Mouse (Mus musculus) ES-E14 (cell line): Measurements from ENCODE around the gene Reep1. TPM values are rescaled to one million over a fixed set of nuclear protein-coding genes. Genes with fewer than 3 reads are reported as not detected.

Experiments
- DNase-seq: peaks from one replicate; pipeline ENCODE4 v3.0.0-alpha.2; 2013; ENCODE audit warnings: low read depth, low spot score
- H3K27ac ChIP-seq: 2 replicates; pipeline ENCODE4 v1.5.1; 2012; ENCODE audit warnings: low read depth, mild to moderate bottlenecking, low read length, moderate library complexity, mixed read lengths; ENCODE audit not compliant: poor library complexity, insufficient read depth, severe bottlenecking
- H3K36me3 ChIP-seq: 2 replicates; pipeline ENCODE4 v1.6.1; 2012; ENCODE audit warnings: mild to moderate bottlenecking, low read length, moderate library complexity, mixed read lengths; ENCODE audit not compliant: control insufficient read depth, poor library complexity, insufficient read depth, severe bottlenecking
- H3K4me1 ChIP-seq, 2 experiments: fragments of 150-350 bp in 1 of 2; sonication (generic) in 1 of 2; 2 replicates each; pipeline ENCODE4 v1.6.1; 2012; ENCODE audit warnings: low read length in 2 of 2, mild to moderate bottlenecking in 1 of 2, mixed read lengths in 1 of 2; ENCODE audit not compliant: control insufficient read depth in 2 of 2, insufficient read depth in 2 of 2, poor library complexity in 1 of 2
- H3K4me3 ChIP-seq, 2 experiments: fragments of 150-350 bp in 1 of 2; sonication (generic) in 1 of 2; 2 replicates each; pipeline ENCODE4 v1.5.1; 2012; ENCODE audit warnings: low read length in 2 of 2, low read depth in 1 of 2, mild to moderate bottlenecking in 1 of 2, mixed read lengths in 1 of 2; ENCODE audit not compliant: insufficient read depth in 1 of 2, poor library complexity in 1 of 2, severe bottlenecking in 1 of 2
- H3K9ac ChIP-seq: 2 replicates; pipeline ENCODE4 v1.6.1; 2012; ENCODE audit warnings: low read depth, mild to moderate bottlenecking, low read length, mixed read lengths; ENCODE audit not compliant: poor library complexity, insufficient read depth, severe bottlenecking
- H3K9me3 ChIP-seq: fragments of 150-350 bp; sonication (generic); 2 replicates; pipeline ENCODE4 v1.6.1; 2012; ENCODE audit warnings: low read depth, mild to moderate bottlenecking, low read length; ENCODE audit not compliant: control insufficient read depth, insufficient read depth
- CHD2 ChIP-seq: IDR thresholded peaks from 2 replicates; pipeline ENCODE4 v1.6.1; 2014; ENCODE audit warnings: mild to moderate bottlenecking, low read depth, low read length, inconsistent platforms
- HCFC1 ChIP-seq: IDR thresholded peaks from 2 replicates; pipeline ENCODE4 v1.6.1; 2012; ENCODE audit warnings: low read length, inconsistent platforms, borderline replicate concordance; ENCODE audit not compliant: insufficient read depth
- MAFK ChIP-seq: IDR thresholded peaks from 2 replicates; pipeline ENCODE4 v1.6.1; 2014; ENCODE audit warnings: mild to moderate bottlenecking, low read depth, low read length, inconsistent platforms; ENCODE audit not compliant: insufficient read depth
- ZC3H11A ChIP-seq: IDR thresholded peaks from 2 replicates; pipeline ENCODE4 v1.6.1; 2012; ENCODE audit warnings: low read depth, mild to moderate bottlenecking, inconsistent platforms, low read length, borderline replicate concordance
- ZNF384 ChIP-seq: IDR thresholded peaks from 2 replicates; pipeline ENCODE4 v1.6.1; 2012; ENCODE audit warnings: low read depth, low read length, inconsistent platforms
- in situ Hi-C, 2 experiments: fragments of 600-800 bp; cut with MboI; formaldehyde crosslinking; loops; one replicate each; pipeline ENCODE4 v1.15.1; 2025; ENCODE audit warnings: low sequenced_read_pairs in 2 of 2, inconsistent platforms in 1 of 2; ENCODE audit not compliant: unreplicated experiment in 2 of 2
- total RNA-seq: library from RNA; depleted of rRNA; stranded (reverse); fragments of 300-350 nt; gene quantifications from 2 replicates; pipeline ENCODE4 v1.2.3, GENCODE M21; 2012

The Reep1 gene
- total RNA-seq, 1 experiment: 8.9 TPM

- in situ Hi-C loops: no loop called here
- no peak for DNase-seq
- H3K36me3 ChIP-seq: no peaks in the 10 kb centered on the region
These were observed 27.7 kb downstream of the Reep1 start for GRCm38 (mm10) chr6:71734910-71735599.

DNA sequence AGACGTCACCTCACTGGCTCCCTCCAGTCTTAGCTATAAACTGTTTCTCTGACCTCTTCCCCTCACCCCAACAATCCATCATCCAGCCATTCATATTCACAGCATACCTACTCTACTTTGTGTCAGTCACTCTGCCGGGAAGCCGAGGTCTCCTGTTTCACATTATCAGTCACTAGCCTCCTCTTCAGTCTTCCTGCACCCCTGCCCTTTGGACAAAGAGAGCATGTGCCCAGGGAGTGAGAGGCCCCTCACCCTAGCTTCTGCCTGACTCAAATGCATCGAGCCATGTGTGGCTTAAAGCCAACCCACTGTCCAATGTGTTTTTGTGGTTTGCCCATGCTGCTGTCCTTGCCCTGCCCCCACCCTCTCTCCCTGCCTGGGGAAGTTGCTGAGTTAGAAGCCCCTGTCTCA lies 28.2 kb downstream of the Reep1 start:
- in situ Hi-C loops: no loop called here
- H3K4me3 ChIP-seq: no peak overlapping the region
- H3K27ac ChIP-seq: no peak overlapping the region
- H3K9me3 ChIP-seq: no peaks in the 10 kb centered on the region
- 0 out of 4 replicates have a peak, but pooled peaks cover 0 to 4% of the 10 kb centered on the region in 2 experiments for H3K4me1 ChIP-seq
- DNase-seq: no peak
- H3K9ac ChIP-seq: no peak overlapping the region
- TF ChIP-seq CHD2: no peak
- TF ChIP-seq ZNF384: no peak
- no peak for TF ChIP-seq MAFK
- TF ChIP-seq ZC3H11A: no peak
- no peak for TF ChIP-seq HCFC1
- no peaks in the 10 kb centered on the region for H3K36me3 ChIP-seq

More at GRCm38 (mm10) chr6:71734910-71735599, 27.7 kb downstream of the Reep1 start:
- 0 out of 4 replicates have a peak, but pooled peaks cover 0 to 4% of the 10 kb centered on the region in 2 experiments for H3K4me1 ChIP-seq
- H3K27ac ChIP-seq: no peak overlapping the region
- H3K9me3 ChIP-seq: no peaks in the 10 kb centered on the region
- H3K4me3 ChIP-seq: no peak overlapping the region
- H3K9ac ChIP-seq: no peak overlapping the region
- no peak for TF ChIP-seq MAFK
- TF ChIP-seq CHD2: no peak
- no peak for TF ChIP-seq ZNF384
- TF ChIP-seq HCFC1: no peak
- TF ChIP-seq ZC3H11A: no peak

GRCm38 (mm10) chr6:71736101-71736500 lies 28.7 kb downstream of the Reep1 start:
- in situ Hi-C loops: no loop called here
- H3K9me3 ChIP-seq: no peaks in the 10 kb centered on the region
- H3K4me3 ChIP-seq: no peak overlapping the region
- no peaks in the 10 kb centered on the region for H3K36me3 ChIP-seq
- 0 out of 4 replicates have a peak, but pooled peaks cover 0 to 4% of the 10 kb centered on the region in 2 experiments for H3K4me1 ChIP-seq
- H3K27ac ChIP-seq: no peak overlapping the region
- DNase-seq: no peak
- no peak overlapping the region for H3K9ac ChIP-seq
- TF ChIP-seq ZNF384 (no peak), ZC3H11A (no peak), HCFC1 (no peak), MAFK (no peak), CHD2 (no peak)

DNA sequence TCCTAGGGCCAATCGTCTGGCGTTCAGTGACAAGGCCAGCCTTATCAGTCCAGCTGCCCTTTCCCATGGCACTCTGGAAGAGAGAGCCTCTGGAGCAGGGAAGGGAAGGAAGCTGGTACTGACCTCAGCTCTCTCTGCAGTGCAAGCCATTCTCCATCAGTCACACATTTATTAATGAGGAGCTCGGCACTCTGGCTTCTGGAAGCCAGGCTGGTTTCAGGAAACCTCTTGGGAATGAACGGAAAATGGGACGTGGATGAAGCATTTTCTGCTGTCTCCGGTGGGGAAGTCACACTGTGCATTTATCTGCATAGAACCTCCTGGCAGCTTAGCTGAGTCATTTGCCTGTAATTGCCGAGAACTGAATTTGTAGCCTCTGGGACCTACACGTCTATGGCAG lies 29.8 kb downstream of the Reep1 start:
- 0 out of 4 replicates have a peak, but pooled peaks cover 0 to 4% of the 10 kb centered on the region in 2 experiments for H3K4me1 ChIP-seq
- in situ Hi-C loops: no loop called here
- H3K36me3 ChIP-seq: no peaks in the 10 kb centered on the region
- no peak for DNase-seq
- no peak for TF ChIP-seq MAFK
- TF ChIP-seq ZNF384: no peak
- TF ChIP-seq HCFC1: no peak
- no peak for TF ChIP-seq CHD2
- TF ChIP-seq ZC3H11A: no peak
- no peak overlapping the region for H3K27ac ChIP-seq
- H3K9ac ChIP-seq: no peak overlapping the region
- no peaks in the 10 kb centered on the region for H3K9me3 ChIP-seq
- no peak overlapping the region for H3K4me3 ChIP-seq
